Mouse (Mus musculus) E14TG2a.4 (cell line): ENCODE results near the gene Wap.

Experiments
- CTCF ChIP-seq: conservative IDR thresholded peaks from 2 replicates; pipeline ENCODE4 v1.5.1; 2014; ENCODE audit warnings: low read length
- NANOG ChIP-seq: IDR thresholded peaks from 2 replicates; pipeline ENCODE4 v1.6.1; 2014; ENCODE audit warnings: borderline replicate concordance, low read length, mixed read lengths
- POU5F1 ChIP-seq: IDR thresholded peaks from 2 replicates; pipeline ENCODE4 v1.6.1; 2014; ENCODE audit warnings: low read length, borderline replicate concordance

DNA sequence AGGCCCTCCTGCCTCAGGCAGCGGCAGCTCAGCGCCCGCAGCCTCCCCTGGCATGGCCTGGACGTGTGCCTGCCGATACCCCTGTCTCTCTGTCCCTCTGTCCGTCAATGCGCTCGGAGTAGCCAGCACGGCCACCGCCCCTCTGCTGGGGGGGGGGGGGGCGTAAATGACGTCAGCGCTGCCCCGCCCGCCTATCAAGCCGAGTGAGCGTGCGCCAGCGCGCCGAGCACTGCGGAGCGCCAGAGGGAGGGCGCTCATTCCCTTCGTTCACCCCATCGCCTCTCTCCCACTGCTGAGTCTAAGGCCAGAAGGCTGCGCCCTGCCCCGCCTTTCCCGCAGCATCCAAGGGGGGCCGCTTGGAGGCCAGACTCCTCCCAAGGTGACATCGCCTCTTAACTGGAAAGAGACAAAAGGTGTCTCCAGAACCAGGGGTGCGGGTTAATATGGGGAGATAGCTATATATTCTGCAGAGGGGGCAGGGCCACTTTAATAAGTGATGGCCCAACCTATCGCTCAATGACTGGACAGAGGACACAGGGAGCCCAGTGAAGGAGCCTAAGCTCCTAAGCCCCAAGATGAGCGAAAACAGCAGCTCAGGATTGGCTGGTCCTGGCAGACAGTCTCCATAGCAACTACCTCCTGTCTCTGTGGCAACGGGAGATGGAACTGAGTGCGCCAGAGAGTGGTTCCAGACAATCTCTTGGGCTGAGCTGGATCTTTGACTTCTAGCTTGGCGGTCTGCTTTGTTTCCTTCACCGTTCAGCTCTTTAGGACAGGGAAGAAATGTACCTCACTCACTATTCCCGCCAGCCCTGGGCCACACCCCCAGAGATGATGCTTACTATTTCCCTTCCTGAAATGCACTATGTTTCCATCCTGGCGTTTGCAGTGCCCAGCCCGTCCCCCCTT lies 32.7 kb downstream of the Wap start, which contains the start of gene Nacad:
- no peak for TF ChIP-seq CTCF
- no peak for TF ChIP-seq POU5F1
- TF ChIP-seq NANOG, result no peak
